Mouse (Mus musculus): ENCODE measurements at regions not wholly inside any gene's neighbourhood (a gene's known extent, or its start where the extent isn't known, plus 50 kb on each side); places are given as distances from the start of the nearest gene placed in this dataset.

DNA sequence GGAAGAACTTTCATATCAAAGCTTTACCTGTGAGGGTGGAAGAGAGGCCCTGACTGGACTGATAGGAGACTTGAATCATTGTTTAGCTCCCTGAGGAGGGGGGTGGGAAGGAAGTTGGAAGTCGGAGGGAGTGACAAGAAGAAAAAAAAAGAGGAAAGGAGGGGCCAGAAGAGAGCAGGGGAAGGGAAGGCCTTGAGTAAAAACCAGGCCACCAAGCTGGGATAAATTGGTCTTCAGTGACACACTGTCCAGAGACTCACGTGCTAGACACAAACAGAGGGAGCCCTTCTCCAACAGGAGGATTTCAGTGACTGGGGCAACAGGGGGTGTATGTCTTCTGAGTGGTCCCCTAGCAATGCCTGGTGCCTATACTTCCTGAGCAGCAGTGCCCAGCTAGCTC is 172.9 kb downstream of the Dact1 start:
- DNase-seq, result no peak

DNA sequence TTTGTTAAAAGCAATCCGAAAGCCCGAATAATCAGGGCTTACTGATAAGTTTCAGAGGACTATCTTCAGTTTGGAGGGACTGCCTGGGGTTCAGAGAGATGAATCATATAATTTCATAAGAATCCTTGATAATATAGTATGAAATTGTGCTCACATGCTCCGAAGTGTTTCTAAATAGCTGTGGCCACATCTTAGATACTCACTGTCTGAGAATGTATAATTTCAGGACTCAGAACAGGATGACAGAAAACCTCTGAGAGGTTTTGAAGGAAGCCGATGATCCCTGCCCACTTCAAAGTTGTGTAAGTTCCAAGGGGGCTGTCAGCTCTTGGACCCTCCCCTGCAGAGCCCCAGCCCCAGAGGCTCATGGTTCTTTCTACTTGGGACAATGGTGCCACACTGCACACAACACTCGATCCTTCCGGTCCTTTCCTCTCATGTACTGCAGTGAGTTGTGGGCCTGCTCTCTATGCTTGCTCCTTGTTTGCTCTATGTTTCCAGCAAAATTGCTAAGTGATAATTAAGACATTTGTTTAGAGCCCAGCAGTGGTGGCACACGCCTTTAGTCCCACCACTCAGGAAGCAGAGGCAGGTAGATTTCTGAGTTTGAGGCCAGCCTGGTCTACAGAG is 174.0 kb downstream of the Dact1 start:
- DNase-seq, result no peak

DNA sequence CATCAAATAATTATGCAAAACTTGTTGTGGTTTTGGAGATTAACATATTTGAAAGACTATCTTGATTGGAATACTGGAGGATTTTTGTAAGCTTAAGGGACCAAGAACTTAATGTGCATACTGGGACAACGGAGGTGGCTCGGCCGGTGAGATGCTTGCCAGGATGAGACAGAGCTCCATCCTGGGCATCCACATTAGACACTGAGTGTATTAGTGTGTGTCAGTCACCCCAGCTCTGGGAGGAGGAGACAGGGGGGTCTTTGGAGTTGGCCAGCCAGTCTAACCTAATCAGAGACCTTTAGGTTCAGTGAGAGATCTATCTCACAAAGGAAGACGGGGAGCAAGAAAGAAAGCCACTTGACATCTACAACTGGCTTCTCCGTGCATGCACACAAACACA is 174.6 kb downstream of the Dact1 start:
- DNase-seq, result no peak

DNA sequence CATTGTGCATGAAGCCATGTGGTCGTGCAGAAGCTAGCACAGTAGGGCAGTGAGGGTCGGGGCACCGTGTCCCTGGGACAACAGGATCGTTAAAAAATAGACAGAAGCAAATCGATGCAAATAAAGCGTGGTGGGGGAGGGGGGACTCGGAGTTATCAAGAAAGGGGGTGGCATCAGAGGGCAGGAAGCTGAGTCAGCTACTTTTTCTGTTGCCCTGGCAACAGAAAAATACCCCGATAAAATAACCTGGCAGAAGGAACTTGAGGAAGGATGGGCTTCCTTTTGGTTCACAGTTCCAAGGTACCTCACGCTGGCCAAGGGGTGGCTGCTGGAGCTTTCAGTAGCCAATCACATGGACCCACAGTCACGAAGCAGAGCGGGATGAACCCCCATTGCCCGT is 176.4 kb downstream of the Dact1 start:
- DNase-seq, result no peak

DNA sequence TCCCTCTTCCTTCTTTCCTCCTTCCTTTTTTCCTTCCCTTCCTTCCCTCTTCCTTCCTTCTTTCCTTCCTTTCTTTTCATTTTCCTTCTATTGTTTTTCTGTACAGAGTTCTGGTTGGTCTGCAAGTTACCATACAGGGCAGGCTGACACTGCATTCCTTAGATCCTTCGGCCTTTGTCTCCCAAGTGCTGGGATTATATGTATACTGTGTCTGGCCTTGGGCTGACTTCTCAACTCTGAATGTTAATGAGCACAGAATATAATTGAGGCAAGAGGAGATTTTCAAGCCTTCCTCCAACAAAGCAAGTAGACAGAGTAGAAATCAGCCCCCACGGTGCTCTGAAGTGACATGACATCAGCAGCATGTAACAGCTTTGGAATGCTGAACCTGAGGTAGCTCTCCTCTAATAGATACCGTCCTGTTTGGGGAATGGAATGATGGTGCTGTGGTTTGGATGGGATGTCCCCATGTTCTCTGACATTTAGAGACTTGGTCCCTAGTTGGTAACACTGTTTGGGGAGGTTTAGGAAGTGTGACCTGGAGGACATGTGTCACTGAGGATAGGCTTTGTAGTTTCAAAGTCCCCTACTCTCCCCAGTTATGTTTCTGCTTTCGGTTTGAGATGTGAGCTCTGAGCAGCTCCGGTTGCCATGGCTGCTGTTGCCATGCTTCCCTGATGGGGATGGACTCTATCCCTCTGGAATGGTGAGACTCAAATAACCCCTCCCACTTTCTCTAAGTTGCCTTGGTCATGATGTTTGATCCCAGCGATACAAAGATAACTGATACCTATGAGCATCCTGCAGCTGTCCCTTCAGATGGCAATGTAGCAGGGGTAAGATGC is 178.1 kb downstream of the Dact1 start:
- DNase-seq, result no peak

DNA sequence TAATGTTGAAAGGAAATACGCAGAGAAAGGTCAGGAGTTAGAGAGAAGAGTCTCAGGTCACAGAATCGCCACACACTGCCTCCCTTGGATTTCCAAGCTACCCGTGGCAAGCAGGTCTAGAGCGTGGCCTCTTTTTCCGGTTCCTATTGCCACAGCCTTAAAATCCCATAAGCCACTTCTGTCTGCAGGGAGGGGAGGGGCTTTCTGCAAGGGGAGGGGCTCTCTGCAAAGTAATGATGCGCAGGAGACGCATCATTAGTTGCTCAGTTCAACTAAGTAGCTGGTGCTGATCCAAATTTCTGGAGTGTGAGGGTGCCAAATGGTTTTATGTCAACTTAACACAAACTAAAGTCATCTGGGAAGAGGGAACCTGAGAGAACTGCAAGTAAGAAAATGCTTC is 179.6 kb downstream of the Dact1 start:
- DNase-seq, result no peak

DNA sequence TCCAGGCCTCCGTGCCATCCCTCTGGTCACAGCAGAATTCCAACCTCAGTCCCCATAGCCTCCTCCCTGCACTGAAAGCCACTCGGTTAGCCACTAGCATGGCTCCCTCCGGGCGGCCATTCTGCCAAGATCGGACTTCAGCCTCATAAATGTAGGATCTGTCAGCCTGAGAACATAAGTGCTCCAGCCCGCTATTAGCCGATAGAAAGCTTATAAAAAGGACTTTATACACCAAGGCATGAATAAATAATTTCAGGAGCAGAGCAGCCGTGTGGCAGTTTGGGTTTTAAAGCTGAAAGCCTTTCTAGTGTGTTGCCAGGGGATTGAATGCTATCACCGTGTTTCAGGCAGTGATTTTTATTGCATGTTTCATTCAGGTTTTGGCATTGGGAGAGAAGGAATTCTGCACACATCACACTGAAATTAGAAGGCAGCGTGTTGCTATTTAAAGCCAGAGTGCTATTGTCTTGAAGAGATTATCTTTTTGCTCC is 185.2 kb downstream of the Dact1 start:
- no peak for DNase-seq

DNA sequence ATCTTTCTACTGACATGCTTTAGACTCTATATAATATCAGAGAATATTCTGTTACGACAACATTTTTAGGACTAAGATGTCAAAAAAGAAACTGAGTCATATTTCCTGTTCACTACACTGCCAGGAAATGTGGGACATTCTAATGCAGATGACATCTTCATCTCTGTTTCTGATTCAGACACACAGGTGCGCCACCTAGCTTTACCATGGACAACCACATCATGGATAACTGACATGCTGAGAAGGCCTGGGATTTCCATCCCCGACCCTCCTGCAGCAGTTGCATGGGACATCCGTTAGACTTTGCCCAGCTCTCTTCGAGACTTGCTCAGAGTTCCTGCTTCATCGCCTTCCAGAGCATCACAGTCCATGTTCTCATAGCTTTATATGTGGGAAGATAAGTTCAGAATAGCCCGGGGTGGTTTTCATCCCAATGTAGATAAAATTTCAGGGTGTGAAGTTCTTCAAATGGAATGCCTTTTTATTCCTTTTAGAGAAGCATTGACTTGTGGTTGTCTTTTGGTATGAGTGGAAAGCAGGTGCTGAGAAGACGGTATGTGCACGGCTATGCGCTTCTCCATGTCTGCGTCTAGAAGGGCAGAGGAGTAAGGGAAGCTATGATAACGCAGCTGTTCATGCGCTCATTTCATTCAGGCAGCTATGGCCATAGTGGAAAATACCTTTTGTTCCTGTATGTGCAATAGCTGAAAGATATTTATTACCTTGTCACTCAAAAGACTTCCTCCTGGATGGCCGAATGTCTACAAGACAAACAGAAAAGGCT is 188.8 kb downstream of the Dact1 start:
- peak in 1 of 2 experiments; percentile 48 for DNase-seq

DNA sequence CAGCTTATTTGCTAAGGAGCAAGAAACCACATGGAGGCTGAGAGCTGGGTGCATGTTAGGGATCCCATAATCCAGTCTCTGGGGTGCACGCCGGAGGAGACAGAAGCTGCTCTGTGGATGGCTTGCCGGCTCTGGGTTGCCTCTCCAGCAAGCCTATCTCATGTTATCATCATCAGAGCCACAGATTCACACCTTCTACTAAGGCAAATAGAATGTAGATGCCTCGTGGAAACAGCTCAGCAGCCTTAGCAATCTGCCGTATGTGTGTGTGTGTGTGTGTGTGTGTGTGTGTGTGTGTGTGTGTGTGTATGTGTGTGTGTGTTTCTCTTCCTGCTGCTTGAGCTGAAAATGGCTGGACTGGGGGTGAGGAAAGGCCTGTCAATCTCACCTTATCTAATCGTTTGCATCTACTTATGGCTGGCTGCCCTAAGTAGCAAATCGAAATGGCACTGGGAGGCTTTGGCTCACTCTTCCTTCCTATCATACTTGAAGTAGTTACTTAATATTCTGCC is 191.7 kb downstream of the Dact1 start:
- no peak for DNase-seq

DNA sequence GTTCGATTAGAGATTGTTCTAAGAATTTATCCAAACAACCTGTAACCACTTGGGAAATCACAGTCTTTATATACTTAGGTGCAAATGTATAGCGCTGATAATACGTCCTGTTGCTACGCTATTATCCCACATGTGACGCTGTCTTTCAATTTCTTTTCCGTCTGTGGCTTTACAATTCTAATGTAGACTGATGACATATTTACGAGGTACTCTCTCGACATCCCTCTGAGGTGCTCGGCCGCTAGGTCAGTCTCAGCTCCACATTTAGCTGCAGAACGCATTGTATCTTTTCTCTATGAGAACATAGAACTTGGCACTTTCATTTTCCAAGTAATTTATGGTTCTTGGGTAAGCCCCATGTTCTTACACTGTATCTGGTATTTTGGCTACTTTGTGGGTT is 193.6 kb downstream of the Dact1 start:
- no peak for DNase-seq

DNA sequence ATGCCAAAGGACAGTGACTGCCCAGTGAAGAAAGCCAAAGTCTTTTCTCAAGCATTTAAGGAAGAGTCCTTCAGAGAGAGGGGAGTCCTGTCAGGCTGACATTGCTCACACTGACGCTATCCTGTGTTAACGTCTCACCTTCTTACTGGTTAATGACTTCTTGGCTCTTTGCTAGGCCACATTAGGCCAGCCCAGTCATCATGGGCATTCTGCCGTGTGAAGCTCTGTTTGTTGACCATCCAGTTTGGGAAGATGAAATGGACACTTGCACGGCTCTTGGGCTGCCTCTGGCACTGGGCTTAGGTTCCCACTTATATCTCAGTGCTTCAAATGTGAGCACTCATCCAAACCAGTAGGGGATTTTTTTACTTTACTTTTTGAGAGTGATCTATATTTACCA is 196.5 kb downstream of the Dact1 start:
- DNase-seq, result no peak

DNA sequence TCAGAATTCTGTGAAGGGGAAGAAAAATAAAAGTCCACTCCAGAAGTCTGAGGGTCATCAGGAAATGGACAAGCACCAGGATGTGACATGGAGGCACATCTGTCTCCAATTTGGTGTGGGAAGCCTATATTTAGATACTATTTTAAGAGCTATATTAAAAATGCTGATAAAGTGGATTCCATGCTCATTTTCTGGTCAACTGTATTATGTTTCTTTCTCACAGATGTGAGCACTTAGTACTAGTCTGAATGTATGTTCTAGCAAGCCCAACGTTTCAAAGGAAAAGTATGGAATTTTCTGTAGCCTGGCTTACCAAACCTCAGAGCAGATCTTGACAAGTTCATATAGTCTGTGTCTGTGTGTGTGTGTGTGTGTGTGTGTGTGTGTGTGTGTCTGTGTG is 197.0 kb downstream of the Dact1 start:
- no peak for DNase-seq

DNA sequence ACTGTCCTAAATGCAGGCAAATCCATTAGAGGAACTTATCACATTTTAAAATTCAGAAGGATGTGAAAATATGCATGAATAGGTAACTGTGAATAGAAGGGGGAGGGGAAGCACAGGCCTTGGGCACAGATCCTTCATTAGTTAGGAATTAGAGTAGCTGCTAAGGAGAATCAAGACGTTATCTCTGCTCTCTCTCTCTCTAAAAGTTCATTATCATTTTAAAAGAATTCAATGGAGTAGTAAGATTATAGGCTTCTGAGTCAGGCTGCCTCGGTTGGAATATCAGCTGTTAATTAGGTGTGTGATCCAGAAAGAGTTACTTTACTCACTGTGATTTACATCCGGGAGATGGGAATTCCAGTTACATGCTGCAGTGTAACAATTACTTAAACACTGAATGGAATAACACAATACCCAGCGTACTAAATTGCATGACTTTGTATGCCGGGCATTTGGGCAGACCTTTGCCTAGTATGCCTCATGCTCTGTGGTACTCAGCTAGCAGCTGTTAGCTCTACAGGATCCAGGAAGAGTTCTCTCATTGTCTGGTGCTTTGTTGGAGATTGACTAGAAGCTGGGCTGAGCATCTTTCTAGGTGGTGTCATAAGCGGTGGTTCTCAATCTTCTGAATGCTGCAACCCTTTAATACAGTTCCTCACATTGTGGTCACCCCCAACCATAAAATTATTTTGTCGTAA is 203.4 kb downstream of the Dact1 start:
- no peak for DNase-seq

DNA sequence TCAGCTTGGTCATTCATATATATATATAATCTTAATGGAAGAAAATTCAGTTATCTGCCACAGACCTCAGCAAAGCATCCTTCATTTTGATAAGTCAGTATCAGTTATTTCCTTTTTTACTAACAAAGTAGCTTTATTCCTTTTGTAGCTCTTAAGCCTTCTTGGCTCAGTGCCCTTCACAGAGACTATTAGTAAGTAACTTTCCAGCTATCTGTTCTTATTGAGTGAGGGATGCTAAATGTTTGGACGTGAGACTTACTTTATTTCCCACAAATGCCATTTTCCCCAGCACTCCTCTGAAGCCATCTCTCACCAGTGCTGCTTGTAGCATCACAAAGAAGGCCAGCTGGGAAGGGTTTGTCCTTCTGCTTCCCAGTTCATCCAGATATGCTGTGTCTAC is 209.8 kb downstream of the Dact1 start:
- no peak for DNase-seq

DNA sequence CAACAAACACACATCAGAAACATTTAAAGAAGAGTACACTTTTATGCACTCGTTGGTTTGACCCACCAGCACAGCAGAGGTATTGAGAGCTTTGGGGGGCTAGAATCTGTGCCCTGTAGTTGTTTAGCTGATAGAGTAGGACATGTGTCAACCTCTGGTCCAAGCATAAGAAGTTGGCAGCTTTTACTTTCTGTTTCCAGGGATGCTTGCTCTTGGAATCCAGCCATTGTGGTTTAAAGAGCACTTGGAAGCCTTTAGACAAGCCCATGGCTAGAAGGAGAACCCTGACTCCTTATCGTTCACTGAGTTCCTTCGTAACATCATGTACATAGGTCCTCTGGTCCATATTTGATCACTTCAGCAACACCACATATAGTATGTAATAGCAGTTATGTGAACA is 212.3 kb downstream of the Dact1 start:
- no peak for DNase-seq

DNA sequence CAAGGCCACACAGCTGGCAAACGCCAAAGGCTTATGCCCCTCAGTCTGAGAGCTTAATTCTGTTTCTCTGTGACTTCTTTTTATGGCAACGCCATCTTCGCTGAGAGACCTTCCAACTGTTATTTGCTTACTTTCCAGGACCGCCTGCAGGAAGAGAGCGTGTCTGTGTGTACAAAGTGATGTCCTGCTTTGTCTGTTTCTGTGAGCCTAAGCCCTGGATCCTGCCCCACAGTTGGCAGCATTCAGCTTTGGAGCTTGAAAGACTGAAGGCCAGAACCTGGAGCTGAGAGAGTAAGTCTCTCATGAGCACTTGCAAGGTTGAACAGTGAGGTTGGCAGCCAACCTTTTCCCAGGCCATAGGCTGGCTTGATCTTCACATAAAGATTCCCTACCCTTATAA is 212.8 kb downstream of the Dact1 start:
- DNase-seq, result no peak

DNA sequence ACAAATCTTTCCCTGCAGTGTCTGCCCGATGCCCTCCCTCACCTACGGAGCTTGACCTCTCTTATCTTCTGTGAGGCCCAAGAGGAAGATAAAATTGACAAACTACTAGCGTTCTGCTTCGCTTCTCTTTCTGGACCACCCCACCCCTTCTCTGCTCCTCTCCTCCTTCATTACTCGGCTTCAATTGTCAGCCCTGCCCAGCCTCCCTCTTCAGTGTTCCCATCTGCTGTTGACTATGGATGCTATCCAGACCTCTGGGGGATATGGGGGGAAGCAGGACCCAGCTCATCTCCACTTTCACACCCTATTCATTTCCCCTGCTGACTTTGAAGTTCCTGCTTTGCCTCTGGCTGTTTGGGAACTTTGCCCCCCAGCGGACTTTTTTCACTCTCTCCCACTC is 214.5 kb downstream of the Dact1 start:
- no peak for DNase-seq

DNA sequence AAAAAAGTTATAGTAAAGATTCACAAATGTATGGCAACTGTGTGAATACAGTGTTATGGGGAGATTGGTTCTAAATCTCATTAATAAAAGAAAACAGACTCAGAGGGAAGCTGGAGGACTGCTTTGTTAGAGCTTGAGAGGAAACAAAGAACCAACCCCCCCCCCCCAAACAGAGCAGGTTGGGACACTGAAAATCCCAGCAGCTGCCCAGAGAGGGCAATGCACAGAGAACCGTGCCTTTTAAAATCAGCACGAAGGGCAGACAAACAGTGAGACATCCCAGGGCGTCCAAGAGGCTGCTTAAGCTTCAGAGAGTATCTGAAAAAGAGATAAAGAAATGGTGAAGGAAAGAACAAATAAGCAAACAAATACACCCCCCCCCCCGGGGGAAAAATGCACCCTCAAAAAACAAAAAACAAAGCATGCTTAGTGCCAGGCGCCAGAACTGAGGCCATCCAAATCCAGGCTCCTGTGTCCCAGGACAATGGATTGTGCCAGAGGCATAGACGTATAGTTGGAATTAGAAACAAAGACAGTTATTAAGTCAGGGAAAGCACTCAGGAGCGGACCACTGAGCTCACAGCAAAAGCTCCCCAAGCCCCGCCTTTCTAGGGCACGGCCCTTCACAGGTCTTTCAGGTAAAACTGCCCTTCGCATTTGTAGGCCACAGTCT is 215.7 kb downstream of the Dact1 start:
- no peak for DNase-seq

DNA sequence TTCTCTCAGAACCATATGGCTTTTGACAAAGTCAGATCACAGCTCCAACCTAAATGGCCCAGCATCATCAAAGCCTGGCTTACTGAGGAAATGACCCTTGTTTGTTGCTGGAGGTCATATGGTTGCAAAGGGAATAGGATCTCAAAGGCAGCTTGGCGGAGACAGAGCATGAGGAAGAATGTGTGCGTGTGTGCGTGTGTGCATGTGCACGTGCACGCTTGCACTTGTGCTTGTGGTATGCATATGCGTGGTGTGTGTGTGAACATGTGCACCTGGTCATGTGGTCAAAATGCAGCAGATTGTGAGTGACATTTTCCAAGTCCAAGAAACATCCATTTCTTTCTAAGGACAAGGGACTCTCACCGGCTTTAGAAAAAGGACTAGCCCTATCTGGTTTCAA is 216.9 kb downstream of the Dact1 start:
- DNase-seq, result no peak

DNA sequence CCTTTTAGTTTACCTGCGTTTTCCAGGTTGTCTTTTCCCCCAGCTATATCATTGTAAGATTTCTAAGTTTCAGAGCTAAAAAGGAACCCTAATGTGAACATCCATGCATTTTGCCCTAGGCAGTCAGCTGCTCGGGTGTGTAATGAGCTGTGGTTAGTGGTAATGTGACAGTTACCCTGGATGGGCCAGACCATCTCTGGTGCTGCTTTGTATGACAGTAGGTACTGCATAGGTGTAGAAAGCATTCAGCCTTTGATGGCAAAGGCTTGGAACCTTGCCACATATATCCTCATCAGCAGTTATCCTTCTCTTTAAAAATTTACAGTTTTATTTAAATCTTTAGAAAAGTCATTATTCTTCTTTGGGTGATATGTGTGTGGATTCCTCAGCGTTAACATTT is 222.5 kb downstream of the Dact1 start:
- no peak for DNase-seq

DNA sequence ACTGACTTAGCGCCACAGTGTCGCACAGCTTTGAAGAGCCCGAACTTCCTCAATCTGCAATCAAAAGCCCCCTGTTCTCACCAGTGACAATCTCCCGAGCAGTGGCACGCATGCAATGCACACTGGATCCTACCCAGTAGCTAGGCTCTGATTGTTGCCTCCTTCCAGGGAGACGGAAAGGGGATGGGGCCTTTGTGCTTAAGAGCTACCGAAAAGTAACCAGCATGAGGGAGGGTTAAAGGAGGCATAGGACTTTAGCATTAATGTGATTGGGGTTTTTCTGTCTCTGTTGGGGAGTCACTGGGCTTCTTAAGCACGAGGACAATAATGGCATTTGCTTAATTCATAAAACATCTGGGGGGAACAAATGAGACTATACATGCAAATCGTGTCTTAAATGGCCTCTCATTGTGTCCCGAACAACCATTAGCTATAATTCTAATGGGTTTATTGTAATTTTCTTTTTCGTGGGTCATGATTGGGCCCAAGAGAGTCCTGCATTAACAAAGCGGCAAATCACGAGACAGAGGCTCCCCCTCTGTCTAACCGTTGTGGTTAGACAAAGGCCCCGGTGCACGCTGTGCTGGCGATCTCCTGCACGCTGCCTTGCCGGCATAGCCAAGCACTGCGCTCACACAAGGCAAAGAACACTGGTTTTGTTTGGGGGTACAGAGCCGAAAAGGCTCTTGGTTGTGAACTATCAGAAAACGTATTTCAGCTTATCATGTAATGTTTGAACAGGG is 223.2 kb downstream of the Dact1 start:
- no peak for DNase-seq

DNA sequence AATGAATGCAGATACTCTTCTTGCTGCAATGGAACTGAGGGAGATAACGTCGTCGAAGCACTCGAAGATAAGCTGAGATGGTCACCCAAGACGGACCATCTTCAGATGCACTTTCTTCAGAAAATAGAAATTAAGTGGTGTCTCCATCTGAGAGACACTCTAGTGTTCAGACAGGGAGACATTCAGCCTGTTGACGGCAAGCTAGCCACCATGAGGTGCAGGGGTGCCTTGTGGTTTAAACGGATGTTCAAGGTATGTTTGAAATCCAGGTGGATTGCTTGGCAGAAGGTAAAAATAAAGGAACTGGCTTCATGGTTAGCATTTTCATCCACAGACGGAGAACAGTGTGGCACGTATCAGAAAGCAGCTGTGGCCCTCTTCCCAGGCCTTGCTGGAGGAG is 224.0 kb downstream of the Dact1 start:
- no peak for DNase-seq

Data from kidney, postnatal 25 days (tissue).